Mouse (Mus musculus) Patski (cell line): ENCODE data around the gene Klf12. TPM values are rescaled to one million over a fixed set of nuclear protein-coding genes. Genes with fewer than 3 reads are reported as not detected.

Experiments
- ATAC-seq: fragments of 100-300 bp; one replicate; pipeline ENCODE4 v1.8.0; 2021
- CTCF ChIA-PET: fragments of 350-600 bp; sonication (Branson Sonifier 250); formaldehyde crosslinking; loops from one replicate; lab custom pipeline; 2022; ENCODE audit warnings: inconsistent platforms; lab: Charles Lee
- POLR2A ChIA-PET: fragments of 350-600 bp; sonication (Branson Sonifier 250); formaldehyde crosslinking; loops from one replicate; lab custom pipeline; 2022; ENCODE audit warnings: antibody characterized with exemption, inconsistent platforms; lab: Charles Lee
- DNase-seq: peaks from one replicate; pipeline ENCODE4 v3.0.0-alpha.2; 2011; ENCODE audit warnings: low read depth, low spot score
- H3K27me3 ChIP-seq: fragments of 371-371 bp; one replicate; pipeline ENCODE4 v1.5.1; 2021
- CTCF ChIP-seq: fragments of 100-300 bp; IDR thresholded peaks from one replicate; pipeline ENCODE4 v1.5.1; 2021
- in situ Hi-C: fragments of 300-500 bp; cut with MboI; formaldehyde crosslinking; loops from 3 replicates; pipeline ENCODE4 v1.11.1; 2018; ENCODE audit warnings: low pct_unique_long_range_greater_than_20kb, mixed read lengths
- polyA plus RNA-seq: library from polyadenylated mRNA; unstranded; gene quantifications from one replicate; pipeline ENCODE4 v1.2.3, GENCODE M21; 2021

Gene Klf12
- polyA plus RNA-seq, 1 experiment from 2014 or later, result 1.9 TPM

GRCm38 (mm10) chr14:100140370-100140769, 144.1 kb downstream of the Klf12 start:
- peaks cover 3% of the 10 kb centered on the region for H3K27me3 ChIP-seq
- ChIA-PET CTCF (no interaction called here), POLR2A (no interaction called here)
- in situ Hi-C loops, result no loop called here
- TF ChIP-seq CTCF, result no peak
- DNase-seq (no peak), ATAC-seq (no peak)

DNA sequence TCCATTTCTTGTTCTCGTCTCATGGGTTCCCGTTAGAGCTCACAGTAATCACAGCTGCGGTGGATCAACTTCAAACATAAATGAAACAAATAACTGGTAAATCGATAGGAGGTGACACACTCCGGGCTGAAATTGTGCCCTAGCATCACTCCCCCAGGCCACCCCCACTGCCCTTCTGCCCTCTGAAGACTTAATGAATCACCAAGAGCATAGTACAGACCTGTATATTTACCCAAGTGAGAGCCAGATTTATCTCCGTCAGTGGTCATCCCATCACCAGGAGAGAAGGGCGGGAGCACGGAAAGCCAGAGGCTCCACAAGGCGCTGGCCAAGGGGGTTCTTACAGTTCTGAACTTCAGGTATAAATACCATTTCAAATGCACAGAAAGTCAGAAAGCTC, 150.2 kb downstream of the Klf12 start:
- ATAC-seq, result no peak
- ChIA-PET CTCF (no interaction called here), POLR2A (no interaction called here)
- H3K27me3 ChIP-seq, result no peaks in the 10 kb centered on the region
- in situ Hi-C loops, result no loop called here
- TF ChIP-seq CTCF, result no peak
- no peak for DNase-seq

DNA sequence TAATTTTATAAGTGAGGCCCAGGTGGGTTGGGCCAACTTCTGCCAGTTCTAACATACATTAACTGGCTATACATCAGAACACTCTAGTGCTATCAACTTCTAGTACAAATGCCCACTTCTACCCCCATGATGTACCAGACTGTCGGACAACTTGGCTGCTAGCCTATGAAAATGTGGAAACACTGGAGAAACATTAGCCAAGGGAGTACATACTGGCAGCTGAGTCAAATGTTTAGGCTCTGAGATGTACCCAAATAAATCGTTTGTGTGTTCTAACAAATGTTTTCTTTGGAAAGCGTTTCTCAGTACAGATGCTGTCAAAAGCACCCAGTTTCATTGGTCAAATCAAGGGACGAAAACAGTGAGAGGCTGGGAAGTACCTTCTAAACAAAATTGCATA, 152.0 kb downstream of the Klf12 start:
- no peaks in the 10 kb centered on the region for H3K27me3 ChIP-seq
- ChIA-PET CTCF (interaction anchor here (1.6 kb wide), 1 partner anchor 15 kb away, joined by 3 read pairs; no protein-coding TSS in a partner anchor), POLR2A (no interaction called here)
- ATAC-seq (no peak), DNase-seq (no peak)
- in situ Hi-C loops, result no loop called here
- TF ChIP-seq CTCF, result no peak

DNA sequence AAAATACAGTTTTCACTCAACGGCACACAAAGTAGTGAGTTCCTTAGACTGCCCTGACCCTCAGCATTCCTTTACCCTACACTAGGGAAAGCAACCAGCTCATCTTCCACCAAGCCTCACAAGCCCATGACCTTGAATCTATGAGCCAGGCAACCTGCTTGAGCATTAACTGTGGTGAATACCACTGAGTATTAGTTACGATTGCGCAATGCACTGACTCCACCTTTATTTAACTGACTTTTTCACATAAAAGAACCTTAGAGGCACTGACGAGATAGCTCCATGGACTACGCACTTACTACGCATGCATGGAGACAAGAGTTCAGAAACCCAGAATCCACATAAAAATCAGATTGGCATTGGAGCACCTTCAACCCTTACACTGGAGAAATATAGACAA, 158.4 kb downstream of the Klf12 start:
- H3K27me3 ChIP-seq, result no peaks in the 10 kb centered on the region
- ATAC-seq (no peak), DNase-seq (no peak)
- CTCF ChIA-PET, result no interaction called here
- no peak for TF ChIP-seq CTCF
- POLR2A ChIA-PET, result no interaction called here
- in situ Hi-C loops, result no loop called here

DNA sequence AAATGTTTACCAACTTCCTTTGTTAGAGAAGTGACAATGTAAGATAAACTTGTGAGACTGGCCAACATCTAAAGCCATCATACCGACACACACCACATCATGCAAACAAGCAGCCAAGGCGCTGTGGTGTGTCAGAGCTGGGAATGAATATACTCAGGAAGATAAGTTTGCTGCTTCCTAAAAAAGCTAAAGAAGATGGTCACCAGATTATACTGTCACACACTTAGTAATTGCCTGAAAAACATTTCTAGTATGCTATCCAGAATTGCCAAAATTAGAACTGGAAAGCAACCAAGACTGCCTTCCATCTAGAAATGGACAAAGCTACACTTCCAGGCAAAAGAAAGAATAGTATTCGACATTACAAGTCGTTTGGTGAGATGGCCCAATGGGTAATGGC, 163.4 kb downstream of the Klf12 start:
- DNase-seq, result no peak
- in situ Hi-C loops, result no loop called here

DNA sequence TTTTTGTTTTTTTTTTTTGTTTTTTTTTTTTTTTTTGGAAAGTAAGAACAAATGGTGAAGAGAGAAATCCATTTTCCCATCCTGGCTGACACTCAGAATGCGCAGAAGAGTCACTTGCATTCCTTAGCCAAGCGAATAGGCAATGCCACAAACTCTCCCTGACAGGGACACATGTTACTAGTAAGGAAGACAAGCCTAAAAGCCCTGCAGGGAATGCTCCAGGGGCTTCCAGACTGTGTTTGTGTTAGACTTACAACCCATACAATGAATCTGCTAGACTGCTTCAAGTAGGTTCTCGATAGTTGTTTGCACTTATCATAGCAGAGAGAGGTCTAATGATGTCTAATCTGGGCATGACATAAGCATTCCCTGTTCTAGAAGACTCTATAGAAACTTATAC, 164.6 kb downstream of the Klf12 start:
- no peak for TF ChIP-seq CTCF
- no peak for DNase-seq
- ATAC-seq, result no peak
- ChIA-PET POLR2A (no interaction called here), CTCF (no interaction called here)
- H3K27me3 ChIP-seq, result no peaks in the 10 kb centered on the region
- in situ Hi-C loops, result no loop called here

More for the DNA sequence above, 163.4 kb downstream of the Klf12 start:
- no peak for ATAC-seq
- CTCF ChIA-PET, result no interaction called here
- POLR2A ChIA-PET, result no interaction called here
- no peaks in the 10 kb centered on the region for H3K27me3 ChIP-seq
- TF ChIP-seq CTCF, result no peak

DNA sequence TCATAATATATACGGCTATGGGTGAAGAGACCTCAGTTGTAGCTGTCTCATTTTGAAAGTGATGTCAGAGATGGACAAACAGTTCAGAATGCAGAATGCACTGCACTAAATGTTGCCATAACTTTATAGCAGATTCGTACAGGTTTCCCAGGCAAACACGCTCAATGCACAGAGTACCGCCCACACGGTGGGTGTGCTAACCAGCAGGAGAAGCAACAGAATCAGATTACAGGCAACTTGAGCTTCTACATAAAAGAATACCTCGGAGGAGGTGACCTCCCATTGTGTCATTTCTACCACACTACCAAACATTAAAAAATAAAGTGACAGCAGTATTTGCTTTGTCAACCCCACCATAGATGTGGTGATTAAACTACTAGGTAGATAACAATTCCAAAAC, 171.1 kb downstream of the Klf12 start:
- CTCF ChIA-PET, result no interaction called here
- TF ChIP-seq CTCF, result no peak
- POLR2A ChIA-PET, result no interaction called here
- in situ Hi-C loops, result no loop called here
- DNase-seq (no peak), ATAC-seq (no peak)
- H3K27me3 ChIP-seq, result no peaks in the 10 kb centered on the region

GRCm38 (mm10) chr14:100111735-100112134, 172.7 kb downstream of the Klf12 start:
- ChIA-PET CTCF (no interaction called here), POLR2A (interaction anchor here (0.7 kb wide), 1 partner anchor 9 kb away, joined by 5 read pairs; no protein-coding TSS in a partner anchor)
- in situ Hi-C loops, result no loop called here
- no peak for ATAC-seq
- H3K27me3 ChIP-seq, result peaks cover 6% of the 10 kb centered on the region
- no peak for DNase-seq
- TF ChIP-seq CTCF, result no peak

- DNase-seq, result no peak
- no peak for ATAC-seq
- CTCF ChIA-PET, result interaction anchor here (1.0 kb wide), 1 partner anchor 16 kb away, joined by 3 read pairs; no protein-coding TSS in a partner anchor
- POLR2A ChIA-PET, result no interaction called here
- peaks cover 7% of the 10 kb centered on the region for H3K27me3 ChIP-seq
- in situ Hi-C loops, result no loop called here
- TF ChIP-seq CTCF, result no peak
These were observed 174.9 kb downstream of the Klf12 start for GRCm38 (mm10) chr14:100109563-100109962.

- ChIA-PET POLR2A (no interaction called here), CTCF (interaction anchor here (1.0 kb wide), 1 partner anchor 10 kb away, joined by 3 read pairs; no protein-coding TSS in a partner anchor)
- in situ Hi-C loops, result no loop called here
- H3K27me3 ChIP-seq, result peaks cover 7% of the 10 kb centered on the region
- DNase-seq, result no peak
- no peak for TF ChIP-seq CTCF
- no peak for ATAC-seq
These were observed 178.9 kb downstream of the Klf12 start for GRCm38 (mm10) chr14:100105570-100105969.

GRCm38 (mm10) chr14:100104818-100105217, 179.7 kb downstream of the Klf12 start:
- CTCF ChIA-PET, result interaction anchor here (1.0 kb wide), 1 partner anchor 9 kb away, joined by 3 read pairs; no protein-coding TSS in a partner anchor
- ATAC-seq, result no peak
- TF ChIP-seq CTCF, result no peak
- DNase-seq, result no peak
- peaks cover 7% of the 10 kb centered on the region for H3K27me3 ChIP-seq
- POLR2A ChIA-PET, result no interaction called here
- in situ Hi-C loops, result no loop called here

DNA sequence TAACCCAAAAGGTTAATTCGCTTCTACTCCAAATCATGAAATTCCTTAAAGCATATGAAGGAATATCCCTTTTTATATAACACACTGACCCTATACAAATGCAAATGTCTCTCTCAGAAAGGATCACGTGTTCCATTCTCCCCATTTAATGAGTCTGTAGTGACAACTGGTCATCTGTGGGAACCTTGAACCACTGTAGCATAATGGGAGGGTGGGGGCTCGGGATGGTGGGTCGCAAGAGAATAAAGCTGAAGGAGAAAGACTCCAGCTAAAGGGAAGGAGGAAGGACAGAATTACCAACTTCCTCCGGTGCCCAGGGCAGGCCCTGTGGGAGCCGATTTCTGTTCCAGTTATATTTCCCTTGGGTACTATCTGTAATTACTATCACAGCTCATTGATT, 180.7 kb downstream of the Klf12 start:
- TF ChIP-seq CTCF, result no peak
- ATAC-seq, result no peak
- in situ Hi-C loops, result no loop called here
- peaks cover 7% of the 10 kb centered on the region for H3K27me3 ChIP-seq
- POLR2A ChIA-PET, result no interaction called here
- DNase-seq, result no peak
- CTCF ChIA-PET, result interaction anchor here (1.1 to 1.3 kb wide), 2 partner anchors 12 to 17 kb away, joined by 3 to 4 read pairs; no protein-coding TSS in a partner anchor
